In the genomic region with DNA sequence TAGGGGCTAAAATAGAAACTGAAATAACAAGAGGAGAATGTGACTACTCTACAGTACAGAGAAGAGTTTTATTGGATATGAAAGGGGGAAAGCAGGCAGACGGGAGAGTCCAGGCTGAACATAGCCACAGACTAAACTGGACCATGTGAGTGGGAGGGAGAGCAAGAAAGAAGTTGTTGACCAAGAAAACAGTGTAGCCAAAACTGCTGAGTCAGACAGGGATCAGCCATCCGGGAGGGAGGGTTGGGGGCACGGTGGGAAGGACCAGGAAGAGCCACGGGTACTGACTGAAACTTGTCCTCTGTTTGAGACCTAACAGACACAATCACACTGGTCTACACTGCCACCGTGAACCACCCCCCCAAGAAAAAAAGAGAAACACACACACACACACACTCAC, we compare ENCODE assay signal across 25 mouse cellular contexts. TPM values are rescaled to one million over a fixed set of nuclear protein-coding genes. Genes with fewer than 3 reads are reported as not detected.
DNase-seq lines count a peak whose midpoint lies in the region; ATAC-seq and TF ChIP-seq lines count a peak whose summit lies in the region.
"Had no signal": no experiment of that assay in that cellular context is flagged by ENCODE, and none has a peak within 500 bp of the region (broad histone marks: within the 10 kb centered on the region; RNA-seq: fewer than 3 reads in every experiment).

No protein-coding gene starts in this region.

- no peaks in the 10 kb centered on the region for H3K9me3 ChIP-seq in heart, embryonic 12.5 days (replicated peaks)
- no peaks in the 10 kb centered on the region for H3K9me3 ChIP-seq in kidney, postnatal 0 days (replicated peaks; ENCODE audit: low read length)
- H3K9me3 ChIP-seq: embryonic facial prominence, embryonic 13.5 days; forebrain, embryonic 13.5 days; heart, embryonic 13.5 days; hindbrain, embryonic 10.5 days; intestine, embryonic 15.5 days had no signal

- no peak for TF ChIP-seq CTCF in kidney, postnatal 0 days (IDR thresholded peaks at IDR 0.05; ENCODE audit: low read depth)

- intact Hi-C loops in heart, postnatal 25 days (cut with DNase I): no loop called here

- H3K9ac ChIP-seq in heart, embryonic 12.5 days: no peak overlapping the region
- H3K9ac ChIP-seq in kidney, postnatal 0 days (ENCODE audit: low read depth, low read length): no peak overlapping the region
- H3K9ac ChIP-seq: embryonic facial prominence, embryonic 13.5 days; forebrain, embryonic 13.5 days; forebrain, postnatal 0 days; heart, embryonic 13.5 days; hindbrain, embryonic 14.5 days; intestine, embryonic 15.5 days had no signal

- no peak overlapping the region for H3K4me2 ChIP-seq in heart, embryonic 12.5 days
- no peak overlapping the region for H3K4me2 ChIP-seq in kidney, postnatal 0 days (ENCODE audit: low read length)
- H3K4me2 ChIP-seq: embryonic facial prominence, embryonic 13.5 days; forebrain, embryonic 13.5 days; heart, embryonic 13.5 days; hindbrain, embryonic 14.5 days; intestine, embryonic 15.5 days had no signal

- no peak for DNase-seq in heart, postnatal 25 days (ENCODE audit: low spot score)
- DNase-seq in kidney, postnatal 0 days (ENCODE audit: low spot score): peak; percentile 9
- DNase-seq in kidney, adult 8-10 months: no peak
- peak; percentile 39 for DNase-seq in NIH3T3 (ENCODE audit: low read depth)
- DNase-seq in fibroblast of lung, adult 2 months (ENCODE audit: low read depth): peak; percentile 21
- DNase-seq in cerebellum, adult 11 months: no peak
- DNase-seq: adrenal gland, postnatal 14 days; cerebellum, adult 18-20 months; cerebellum, adult 9-11 months; cerebellum, postnatal 36 days; forebrain, postnatal 0 days; gastrocnemius, postnatal 10 days; kidney, adult 2 months had no signal

- no peak overlapping the region for H3K4me3 ChIP-seq in heart, embryonic 12.5 days
- no peak overlapping the region for H3K4me3 ChIP-seq in kidney, postnatal 0 days (replicated peaks; ENCODE audit: low read depth, low read length)
- H3K4me3 ChIP-seq: embryonic facial prominence, embryonic 13.5 days; forebrain, embryonic 13.5 days; heart, embryonic 13.5 days; hindbrain, embryonic 10.5 days; intestine, embryonic 15.5 days had no signal

- peak; percentile 18; the same call in 1 of the 2 replicates for ATAC-seq in heart, embryonic 12.5 days (ENCODE audit: insufficient number of reproducible peaks, low FRiP score)
- 0 out of 2 replicates have a peak, but pooled peaks have one; percentile 17 for ATAC-seq in kidney, postnatal 0 days (replicated peaks; ENCODE audit: low FRiP score, low read depth)
- ATAC-seq: forebrain, embryonic 13.5 days; forebrain, postnatal 0 days; intestine, embryonic 15.5 days had no signal

- WGBS in heart, embryonic 12.5 days: 58% methylated on average over 5 of the region's 5 CpGs
- 35% methylated on average over 5 of the region's 5 CpGs for WGBS in kidney, postnatal 0 days

- H3K4me1 ChIP-seq in heart, embryonic 12.5 days (replicated peaks): peaks cover 4% of the 10 kb centered on the region; the same call in 1 of the 2 replicates
- no peaks in the 10 kb centered on the region for H3K4me1 ChIP-seq in kidney, postnatal 0 days (replicated peaks; ENCODE audit: insufficient read depth, low read length)
- H3K4me1 ChIP-seq: embryonic facial prominence, embryonic 13.5 days; forebrain, embryonic 13.5 days; hindbrain, embryonic 10.5 days; intestine, embryonic 15.5 days had no signal

- H3K27me3 ChIP-seq in heart, embryonic 12.5 days (replicated peaks): no peaks in the 10 kb centered on the region
- no peaks in the 10 kb centered on the region for H3K27me3 ChIP-seq in kidney, postnatal 0 days (ENCODE audit: insufficient read depth, low read length)
- H3K27me3 ChIP-seq: CH12.LX; embryonic facial prominence, embryonic 13.5 days; forebrain, embryonic 13.5 days; heart, embryonic 13.5 days; intestine, embryonic 15.5 days had no signal

- 0 out of 2 replicates have a peak overlapping the region, but pooled peaks have one; percentile 7 for H3K27ac ChIP-seq in heart, embryonic 12.5 days (ENCODE audit: poor library complexity, severe bottlenecking)
- no peak overlapping the region for H3K27ac ChIP-seq in kidney, postnatal 0 days
- H3K27ac ChIP-seq: embryonic facial prominence, embryonic 13.5 days; forebrain, embryonic 13.5 days; heart, embryonic 13.5 days; hindbrain, embryonic 10.5 days; hindbrain, embryonic 14.5 days; intestine, embryonic 15.5 days had no signal

- 0 out of 2 replicates have a peak, but pooled peaks cover 12% of the 10 kb centered on the region for H3K36me3 ChIP-seq in heart, embryonic 12.5 days
- H3K36me3 ChIP-seq in kidney, postnatal 0 days (ENCODE audit: insufficient read depth, low read length): no peaks in the 10 kb centered on the region

RNA-seq across cellular contexts. Expression of gene Gm20379, which starts 20.2 kb away (rescaled TPM):
- polyA plus RNA-seq in heart, embryonic 12.5 days (2016; fragmentation: Nextera tagmentation; extraction: Ambion mirVana): 0.56 and 0.78 TPM in 2 replicates
- total RNA-seq in heart, postnatal 25 days (2021): not detected
- 0.41 and 0.66 TPM in 2 replicates for polyA plus RNA-seq in kidney, postnatal 0 days (2015; fragmentation: Nextera tagmentation; extraction: Ambion mirVana)
- total RNA-seq: adrenal gland, adult 18-20 months; adrenal gland, postnatal 14 days; CH12.LX; forebrain, postnatal 0 days; gastrocnemius, postnatal 10 days; gastrocnemius, postnatal 4 days; heart, adult 8-10 months; heart, postnatal 10 days had no signal
- polyA plus RNA-seq: kidney, adult 2 months had no signal

RNA-seq across cellular contexts. Expression of gene Dhfr, which starts 28.5 kb away (rescaled TPM):
- 12.7 and 13.0 TPM in 2 replicates for polyA plus RNA-seq in heart, embryonic 12.5 days (2016; fragmentation: Nextera tagmentation; extraction: Ambion mirVana)
- under 1 TPM; 0.61 to 0.96 TPM for total RNA-seq in heart, postnatal 25 days (2021)
- polyA plus RNA-seq in kidney, postnatal 0 days (2015; fragmentation: Nextera tagmentation; extraction: Ambion mirVana): 16.5 and 17.9 TPM in 2 replicates

RNA-seq across cellular contexts. Expression of gene Msh3, which starts 28.8 kb away (rescaled TPM):
- 19.5 and 19.7 TPM in 2 replicates for polyA plus RNA-seq in heart, embryonic 12.5 days (2016; fragmentation: Nextera tagmentation; extraction: Ambion mirVana)
- 10 to 100 TPM in 1 of 2 experiments, 1 to 10 TPM in 1; 8.0 to 10.3 TPM for total RNA-seq in heart, postnatal 25 days (2021)
- polyA plus RNA-seq in kidney, postnatal 0 days (2015; fragmentation: Nextera tagmentation; extraction: Ambion mirVana): 22.3 and 23.5 TPM in 2 replicates

Comparison
In these comparisons a context has a peak if more than half of its experiments do, and no peak if none do; other contexts are left out.
1. DNase-seq: peak in kidney, postnatal 0 days (single experiment), NIH3T3 (single experiment) and fibroblast of lung, adult 2 months (single experiment); none in heart, postnatal 25 days (single experiment), kidney, adult 8-10 months (0 of 2) and cerebellum, adult 11 months (single experiment).